Mouse (Mus musculus): ENCODE measurements at regions not wholly inside any gene's neighbourhood (a gene's known extent, or its start where the extent isn't known, plus 50 kb on each side); places are given as distances from the start of the nearest gene placed in this dataset.

- DNase-seq (ENCODE audit: low read depth), result no peak
Measured at GRCm38 (mm10) chr4:82161818-82162217, 543.7 kb downstream of the Nfib start.

GRCm38 (mm10) chr4:82161232-82161631 is 544.3 kb downstream of the Nfib start:
- DNase-seq (ENCODE audit: low read depth), result no peak

- no peak for DNase-seq (ENCODE audit: low read depth)
Measured at GRCm38 (mm10) chr4:82160233-82160632, 545.3 kb downstream of the Nfib start.

DNA sequence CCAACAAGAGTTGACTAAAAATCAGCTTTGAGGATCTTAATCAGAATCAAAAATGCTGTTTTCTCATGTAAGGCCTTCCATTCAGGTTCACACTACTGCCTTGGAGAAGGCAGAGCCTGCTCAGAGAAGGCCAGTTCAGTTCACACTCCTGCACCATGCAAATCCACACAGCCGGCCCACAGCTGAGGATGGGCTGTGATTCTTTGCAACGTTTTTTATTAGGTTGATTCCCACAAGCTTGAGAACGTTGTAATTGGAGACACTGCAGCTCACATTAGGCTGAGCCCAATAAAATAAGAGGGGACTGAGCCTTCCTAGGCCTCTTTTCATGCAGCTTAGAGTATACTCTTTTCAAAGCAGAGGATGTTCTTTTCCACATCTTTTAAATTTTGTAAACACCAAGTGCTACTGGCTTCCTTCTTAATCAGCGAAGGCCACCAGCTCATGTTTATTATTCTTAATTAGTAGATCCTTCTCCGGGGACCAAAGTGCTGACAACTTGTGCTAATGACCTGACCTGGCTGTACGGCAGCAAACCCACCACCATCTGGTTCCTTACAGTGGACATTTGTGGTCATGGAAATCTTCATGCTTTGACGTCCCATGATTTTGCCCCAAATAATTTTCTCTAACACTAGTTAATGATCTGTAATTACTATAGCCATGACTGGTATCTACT is 549.8 kb downstream of the Nfib start:
- no peak for DNase-seq (ENCODE audit: low read depth)

- no peak for DNase-seq (ENCODE audit: low read depth)
Measured at GRCm38 (mm10) chr4:82154021-82154555, 551.5 kb downstream of the Nfib start.

DNA sequence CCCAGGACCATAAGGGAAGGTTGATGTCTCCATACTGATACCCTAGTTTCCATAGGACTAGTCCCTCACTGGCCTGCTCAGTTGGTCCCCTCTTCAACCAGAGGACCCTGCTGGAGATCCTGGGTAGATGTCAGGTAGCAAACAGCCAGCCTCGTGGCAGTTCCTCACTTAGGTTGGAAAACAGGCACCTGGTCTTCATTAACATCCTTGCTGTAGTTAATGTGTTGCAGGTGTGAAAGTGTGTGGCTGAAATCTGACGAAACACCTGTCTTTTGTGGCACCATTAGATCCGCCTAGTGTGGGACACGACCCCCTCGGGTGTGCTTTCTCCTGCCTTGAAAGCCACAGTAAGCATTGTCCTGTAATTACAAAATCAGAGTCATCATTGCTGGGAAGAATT is 551.9 kb downstream of the Nfib start:
- no peak for DNase-seq (ENCODE audit: low read depth)

GRCm38 (mm10) chr4:82149957-82150356 is 555.6 kb downstream of the Nfib start:
- DNase-seq (ENCODE audit: low read depth), result no peak

DNA sequence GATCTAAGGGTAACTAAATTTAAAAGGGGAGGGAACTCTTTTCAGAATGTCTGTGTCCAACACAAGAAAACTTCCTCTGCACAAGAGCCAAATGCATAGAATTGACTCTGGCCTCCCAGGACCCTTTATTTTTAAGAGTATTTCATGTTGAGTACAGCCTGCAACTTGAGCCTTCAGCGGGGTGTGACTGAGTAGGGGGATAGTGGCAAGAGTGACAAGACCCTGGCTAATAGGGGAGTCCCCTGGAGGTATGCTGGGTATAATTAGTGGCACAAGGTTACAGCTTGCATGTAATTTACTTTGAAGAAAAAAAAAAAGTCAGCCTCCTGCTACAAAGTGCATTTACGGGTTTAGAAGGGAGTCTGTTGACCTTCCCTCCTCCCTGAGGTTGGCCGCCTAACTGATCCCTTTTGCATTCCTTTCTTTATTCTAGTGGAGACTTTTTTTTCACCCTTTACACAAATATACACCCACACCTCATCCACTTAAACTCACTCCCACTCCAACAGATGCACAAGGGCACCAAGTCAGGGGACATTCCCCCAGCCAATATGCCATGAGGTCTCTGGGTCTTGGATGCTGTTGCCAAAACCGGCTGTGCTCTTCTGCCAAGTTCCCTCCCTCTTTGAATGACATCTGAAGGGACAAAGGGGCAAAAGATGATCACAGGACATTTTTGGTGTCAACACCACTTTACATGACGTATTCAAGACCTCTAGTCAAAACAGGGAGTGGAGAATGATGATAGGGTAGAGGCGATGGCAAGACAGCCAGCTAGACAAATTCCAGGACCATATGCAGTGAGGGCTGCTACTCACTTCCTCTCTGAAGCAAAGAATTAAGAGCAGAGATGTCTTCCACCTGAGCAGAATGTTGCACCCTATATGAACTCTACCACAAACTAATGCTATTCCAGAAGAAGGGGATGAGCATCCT is 557.2 kb downstream of the Nfib start:
- no peak for DNase-seq (ENCODE audit: low read depth)

DNA sequence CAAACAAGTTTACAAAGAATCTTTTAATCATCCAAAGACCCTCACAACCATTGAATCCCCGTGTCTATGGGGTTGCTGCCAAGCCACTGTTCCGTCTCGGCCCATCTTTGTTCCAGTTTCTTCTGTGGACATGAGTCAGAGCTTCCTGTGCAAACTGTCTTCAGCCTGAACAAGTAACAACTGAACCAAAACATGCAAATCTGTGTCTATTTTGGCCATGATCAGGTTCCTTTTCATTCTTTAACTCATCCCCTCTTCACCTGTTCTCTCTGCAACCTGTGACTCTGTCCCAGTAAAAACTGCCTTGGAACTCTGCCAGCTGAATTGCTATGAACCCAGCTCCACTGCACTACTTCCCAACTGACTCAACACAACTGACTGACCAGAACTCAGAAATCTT is 563.2 kb downstream of the Nfib start:
- no peak for DNase-seq (ENCODE audit: low read depth)

DNA sequence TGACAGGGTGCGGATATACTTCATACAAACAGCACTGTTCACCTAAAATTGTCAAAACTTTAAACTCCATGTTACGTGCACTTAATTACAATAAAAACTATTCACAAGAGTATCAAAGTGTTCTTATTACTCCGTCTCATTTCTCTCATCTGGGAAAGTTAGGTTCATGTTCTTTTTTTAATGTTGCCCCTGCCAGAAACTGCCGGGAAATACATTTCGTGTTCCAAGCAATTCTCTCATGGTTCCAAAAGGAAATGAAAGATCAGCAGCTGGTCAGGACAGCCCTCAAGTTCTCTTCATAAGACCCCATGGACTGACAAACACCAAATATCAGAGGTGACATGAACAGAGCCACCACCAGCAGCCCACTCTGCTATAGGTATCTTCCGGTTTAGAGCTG is 565.7 kb downstream of the Nfib start:
- no peak for DNase-seq (ENCODE audit: low read depth)

- DNase-seq (ENCODE audit: low read depth), result no peak
Measured at GRCm38 (mm10) chr4:82139016-82139415, 566.5 kb downstream of the Nfib start.

GRCm38 (mm10) chr4:82132851-82133250 is 572.7 kb downstream of the Nfib start:
- DNase-seq (ENCODE audit: low read depth), result no peak

DNA sequence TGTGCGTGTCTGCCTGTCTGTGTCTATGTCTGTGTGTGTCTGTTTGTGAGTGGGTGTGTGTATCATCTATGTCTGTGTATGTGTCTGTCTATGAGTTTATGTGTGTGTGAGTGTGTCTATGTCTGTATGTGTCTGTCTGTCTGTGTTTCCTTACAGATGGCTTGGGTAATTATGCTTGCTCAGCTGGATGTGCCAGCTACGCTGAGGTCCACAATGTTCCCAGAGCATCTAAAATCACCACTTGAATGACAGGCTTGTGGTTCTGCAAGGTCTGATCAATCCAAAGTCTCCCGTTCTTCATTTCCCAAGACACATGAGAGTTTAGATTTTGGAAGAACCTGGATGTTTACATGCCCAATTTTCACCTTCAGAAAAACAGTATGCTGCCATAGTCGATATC is 573.2 kb downstream of the Nfib start:
- DNase-seq (ENCODE audit: low read depth), result no peak

DNA sequence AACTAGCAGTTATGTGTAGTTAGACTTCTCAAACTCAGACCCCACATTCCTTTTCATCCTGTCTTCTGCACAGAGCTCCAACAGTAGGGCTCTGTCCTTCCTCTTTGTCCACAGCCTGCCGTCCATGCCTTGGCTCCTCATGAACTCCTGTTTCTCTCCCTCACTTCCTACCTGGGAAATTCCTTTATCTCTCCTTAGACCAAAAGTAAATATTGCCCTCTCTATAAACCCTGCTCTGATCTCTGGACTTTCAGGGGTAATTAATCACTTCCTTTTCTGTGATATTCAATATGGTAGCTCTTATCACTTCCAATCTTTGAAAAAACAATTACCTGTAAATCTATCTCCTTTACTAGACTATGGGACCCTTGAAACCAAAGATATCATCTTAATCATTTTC is 576.1 kb downstream of the Nfib start:
- DNase-seq (ENCODE audit: low read depth), result no peak

- DNase-seq (ENCODE audit: low read depth), result no peak
Measured at GRCm38 (mm10) chr4:82123733-82124132, 581.8 kb downstream of the Nfib start.

DNA sequence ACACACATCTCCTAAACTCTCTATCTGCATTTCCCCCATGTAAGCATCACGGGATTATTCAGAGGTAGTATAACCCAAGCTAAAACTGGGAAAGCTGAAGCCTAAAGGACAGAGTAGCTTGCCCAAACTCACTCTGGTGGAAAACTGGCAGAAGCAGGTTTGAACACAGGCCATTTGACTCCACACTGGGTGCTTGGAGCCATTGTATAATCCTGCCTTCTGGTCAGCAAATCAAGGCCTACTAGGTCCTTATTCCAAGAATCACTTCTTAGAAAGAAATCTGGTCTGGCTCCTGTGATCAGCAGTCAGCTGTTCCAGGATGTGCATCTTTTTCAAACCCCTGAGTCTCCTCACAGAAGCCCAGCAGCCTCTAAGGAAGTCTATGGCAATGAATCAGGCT is 582.4 kb downstream of the Nfib start:
- no peak for DNase-seq (ENCODE audit: low read depth)

DNA sequence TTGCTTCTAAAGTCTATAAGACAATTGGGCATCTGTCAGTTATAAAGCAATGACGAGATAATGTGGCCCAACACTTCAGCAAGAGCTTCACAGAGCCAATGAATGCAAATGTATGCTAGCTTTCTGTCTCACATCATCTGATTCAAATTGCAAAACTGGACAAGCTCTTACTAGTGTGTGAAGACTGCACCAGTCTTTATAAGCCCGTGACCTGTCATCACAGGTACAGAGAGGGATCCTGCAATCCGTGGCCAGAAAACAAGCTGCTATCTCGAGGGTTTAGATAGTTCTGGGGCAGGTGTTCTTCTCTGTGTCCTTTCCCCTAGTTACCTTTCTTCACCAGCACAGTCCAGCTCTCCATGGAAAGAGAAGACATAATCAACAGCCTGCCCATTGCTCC is 584.8 kb downstream of the Nfib start:
- DNase-seq (ENCODE audit: low read depth), result no peak

- DNase-seq (ENCODE audit: low read depth), result no peak
Measured at GRCm38 (mm10) chr4:82120326-82120725, 585.2 kb downstream of the Nfib start.

DNA sequence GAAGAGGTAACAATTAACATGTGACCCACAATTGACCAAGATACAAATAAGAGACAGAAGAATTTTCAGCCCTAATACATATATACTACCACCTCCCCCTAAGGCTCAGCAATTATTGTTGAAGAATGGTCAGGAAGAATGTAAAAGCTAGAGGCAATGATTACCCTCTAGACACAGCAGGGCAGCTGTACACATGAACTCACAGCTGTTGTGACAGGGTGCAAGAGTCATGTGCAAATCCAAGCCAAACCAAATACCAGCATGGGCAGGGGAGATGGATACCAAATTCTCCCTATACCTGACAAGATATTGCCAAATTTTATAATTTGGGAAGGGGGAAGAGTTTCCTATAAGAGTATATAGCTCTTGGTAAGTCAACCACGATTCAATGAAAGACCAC is 603.7 kb downstream of the Nfib start:
- DNase-seq (ENCODE audit: low read depth), result no peak

GRCm38 (mm10) chr4:82099970-82100368 is 605.6 kb downstream of the Nfib start:
- DNase-seq (ENCODE audit: low read depth), result no peak

- DNase-seq (ENCODE audit: low read depth), result no peak
Measured at GRCm38 (mm10) chr4:82098986-82099969, 606.3 kb downstream of the Nfib start.
